11 mouse cellular contexts compared by ENCODE assay signal in genomic region chr15:12451448-12451847, GRCm38 (mm10).
A peak's percentile ranks its signal among the peaks of the same experiment; 100 is the strongest.
DNase-seq lines count a peak whose midpoint lies in the region; ATAC-seq lines count a peak whose summit lies in the region.
"Had no signal": no experiment of that assay in that cellular context is flagged by ENCODE, and none has a peak within 500 bp of the region (broad histone marks: within the 10 kb centered on the region; RNA-seq: fewer than 3 reads in every experiment).

No protein-coding gene starts in this region.

- peak; percentile 32 for DNase-seq in kidney, adult 18-20 months
- DNase-seq in kidney, postnatal 4 days: no peak
- DNase-seq in cerebellum, adult 18-20 months: peak; percentile 62 to 68
- peak; percentile 51 to 71 for DNase-seq in cerebellum, postnatal 36 days
- no peak for DNase-seq in heart, postnatal 25 days (ENCODE audit: low spot score)
- no peak for DNase-seq in forebrain, embryonic 11.5 days (ENCODE audit: low spot score)
- DNase-seq: layer of hippocampus, postnatal 36 days; right cerebral cortex, adult 18-20 months; thymus, postnatal 36 days had no signal

- peaks cover 43% of the 10 kb centered on the region for H3K4me1 ChIP-seq in limb, embryonic 12.5 days (replicated peaks)
- H3K4me1 ChIP-seq in forebrain, embryonic 11.5 days (replicated peaks; ENCODE audit: control insufficient read depth, insufficient read depth, low read length): no peaks in the 10 kb centered on the region

- H3K9ac ChIP-seq in limb, embryonic 12.5 days (replicated peaks): no peak overlapping the region
- H3K9ac ChIP-seq in forebrain, embryonic 11.5 days (ENCODE audit: low read length): no peak overlapping the region

- no peaks in the 10 kb centered on the region for H3K36me3 ChIP-seq in limb, embryonic 12.5 days
- no peaks in the 10 kb centered on the region for H3K36me3 ChIP-seq in forebrain, embryonic 11.5 days (ENCODE audit: control insufficient read depth, insufficient read depth, low read length)

- H3K27ac ChIP-seq in limb, embryonic 12.5 days: 0 out of 2 replicates have a peak overlapping the region, but pooled peaks have one; percentile 30
- no peak overlapping the region for H3K27ac ChIP-seq in forebrain, embryonic 11.5 days (ENCODE audit: low read depth, low read length)

- WGBS in limb, embryonic 12.5 days: 11% methylated on average over 4 of the region's 4 CpGs
- WGBS in forebrain, embryonic 11.5 days: 89% methylated on average over 4 of the region's 4 CpGs

- intact Hi-C loops in heart, postnatal 25 days (cut with DNase I): no loop called here

- H3K4me3 ChIP-seq in limb, embryonic 12.5 days (replicated peaks): no peak overlapping the region
- H3K4me3 ChIP-seq in forebrain, embryonic 11.5 days (ENCODE audit: low read depth, low read length): no peak overlapping the region
- H3K4me3 ChIP-seq: myocyte had no signal

- H3K4me2 ChIP-seq in limb, embryonic 12.5 days: no peak overlapping the region
- no peak overlapping the region for H3K4me2 ChIP-seq in forebrain, embryonic 11.5 days (ENCODE audit: low read depth, low read length, severe bottlenecking)

- no peak for ATAC-seq in limb, embryonic 12.5 days (ENCODE audit: insufficient number of reproducible peaks, insufficient read depth, low FRiP score, low TSS enrichment, low read depth)
- ATAC-seq in forebrain, embryonic 11.5 days (replicated peaks; ENCODE audit: low FRiP score): no peak

- H3K27me3 ChIP-seq in limb, embryonic 12.5 days: no peaks in the 10 kb centered on the region
- H3K27me3 ChIP-seq in forebrain, embryonic 11.5 days (ENCODE audit: control insufficient read depth, insufficient read depth, low read length): no peaks in the 10 kb centered on the region

- no peaks in the 10 kb centered on the region for H3K9me3 ChIP-seq in limb, embryonic 12.5 days
- H3K9me3 ChIP-seq in forebrain, embryonic 11.5 days (ENCODE audit: control insufficient read depth, low read length): no peaks in the 10 kb centered on the region

Comparison
In these comparisons a context has a peak if more than half of its experiments do, and no peak if none do; other contexts are left out.
1. DNase-seq: peak in kidney, adult 18-20 months (single experiment), cerebellum, adult 18-20 months (2 of 2) and cerebellum, postnatal 36 days (2 of 2); none in kidney, postnatal 4 days (0 of 2), heart, postnatal 25 days (single experiment) and forebrain, embryonic 11.5 days (single experiment).